Mouse (Mus musculus) spleen, embryonic (tissue): ENCODE results near the gene Osbpl6.

Experiments
- CTCF ChIA-PET: fragments of 350-600 bp; sonication (Branson Sonifier 250); formaldehyde crosslinking; loops from one replicate; lab custom pipeline; 2022; lab: Charles Lee

Gene Osbpl6

GRCm38 (mm10) chr2:76496749-76497140, 90.4 kb downstream of the Osbpl6 start:
- CTCF ChIA-PET: no interaction called here

DNA sequence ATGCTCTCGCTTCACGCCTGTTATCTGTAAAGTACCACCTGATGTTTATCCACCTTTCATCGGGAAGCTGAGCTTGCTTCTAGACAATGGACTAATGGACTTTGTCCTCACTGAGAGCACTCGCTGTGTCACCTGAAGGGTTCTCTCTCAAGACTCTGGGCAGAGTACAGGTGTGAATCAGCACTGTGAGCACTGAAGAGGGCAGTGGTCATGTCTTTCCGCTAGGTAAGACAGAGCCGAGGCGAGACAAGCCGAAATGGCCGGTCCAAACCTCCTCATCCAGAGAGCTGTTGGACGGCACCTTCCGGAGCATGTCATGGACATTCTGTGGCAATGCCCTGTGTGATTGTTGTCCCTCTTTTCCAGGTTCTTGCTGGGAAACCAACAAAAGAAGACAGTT, 92.6 kb downstream of the Osbpl6 start:
- CTCF ChIA-PET: no interaction called here

DNA sequence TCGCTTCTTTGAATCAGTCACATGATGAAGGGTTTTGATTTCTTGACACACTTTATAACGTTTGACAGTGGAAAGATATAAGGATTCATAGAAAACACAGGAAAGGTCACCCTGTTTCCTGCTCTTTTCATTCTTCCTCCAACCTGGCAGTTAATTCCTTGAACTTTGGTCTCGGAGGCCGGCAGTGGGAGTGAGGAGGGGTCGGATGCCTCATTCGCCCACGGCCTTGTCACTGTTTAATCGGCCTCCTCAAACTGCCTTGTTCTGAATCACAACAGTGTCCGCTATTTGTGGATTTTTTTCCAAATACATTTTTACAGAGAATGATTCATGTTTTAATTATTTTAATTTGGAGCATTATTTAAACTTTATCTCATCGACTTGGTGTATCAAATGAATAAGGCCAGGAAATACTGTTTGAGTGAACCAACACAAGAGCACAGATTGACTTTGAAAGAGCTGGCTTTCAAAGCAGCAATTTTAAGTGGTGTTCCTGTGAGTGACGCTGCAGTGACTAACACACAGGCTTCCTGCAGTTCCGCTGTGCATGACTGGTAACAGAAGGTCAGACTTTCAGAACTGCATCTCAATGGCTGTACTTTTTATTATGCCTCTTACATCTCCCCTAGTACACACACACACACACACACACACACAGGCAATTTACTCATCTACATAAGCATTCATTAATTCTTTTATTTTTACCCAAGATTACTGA, 98.0 kb downstream of the Osbpl6 start:
- CTCF ChIA-PET: no interaction called here

DNA sequence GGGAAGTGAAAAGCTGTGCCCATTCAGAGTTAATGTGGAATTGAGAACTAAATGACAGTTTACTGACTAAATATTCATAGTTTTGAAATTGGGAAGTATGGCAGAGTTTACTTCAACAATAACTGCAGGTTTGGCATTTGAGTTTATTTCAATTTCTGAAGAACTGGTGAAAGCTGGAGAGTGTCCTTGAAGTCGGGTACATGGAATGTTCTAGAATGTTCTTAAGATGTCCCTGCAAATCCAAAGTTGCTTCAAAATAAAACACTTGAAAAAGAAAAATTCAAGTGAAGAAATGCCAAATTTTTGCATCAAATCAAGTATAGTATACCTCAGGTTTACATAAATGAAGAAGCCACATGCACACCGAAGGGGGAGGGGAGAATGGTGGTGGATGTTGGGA, 98.7 kb downstream of the Osbpl6 start:
- CTCF ChIA-PET: no interaction called here

DNA sequence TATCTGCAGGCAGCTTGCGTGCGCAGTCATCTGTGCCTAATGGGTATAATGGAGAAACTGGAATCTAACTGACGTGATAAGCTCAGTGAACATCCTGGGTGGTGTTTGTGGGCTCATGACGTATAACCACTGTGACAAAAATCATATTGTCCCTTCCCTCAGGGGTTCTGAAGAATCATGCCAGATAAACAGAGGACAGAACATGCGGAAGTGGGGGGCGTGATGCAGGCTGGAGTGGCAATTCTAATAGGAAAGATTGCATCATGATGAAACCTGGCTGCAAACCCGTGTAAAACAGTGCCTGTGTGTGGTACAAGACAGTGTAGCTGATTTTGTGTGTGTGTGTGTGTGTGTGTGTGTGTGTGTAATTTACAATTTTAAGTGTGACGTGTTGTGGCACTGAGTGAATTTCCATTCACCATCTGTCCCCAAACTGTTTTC, 105.0 kb downstream of the Osbpl6 start:
- CTCF ChIA-PET: no interaction called here

DNA sequence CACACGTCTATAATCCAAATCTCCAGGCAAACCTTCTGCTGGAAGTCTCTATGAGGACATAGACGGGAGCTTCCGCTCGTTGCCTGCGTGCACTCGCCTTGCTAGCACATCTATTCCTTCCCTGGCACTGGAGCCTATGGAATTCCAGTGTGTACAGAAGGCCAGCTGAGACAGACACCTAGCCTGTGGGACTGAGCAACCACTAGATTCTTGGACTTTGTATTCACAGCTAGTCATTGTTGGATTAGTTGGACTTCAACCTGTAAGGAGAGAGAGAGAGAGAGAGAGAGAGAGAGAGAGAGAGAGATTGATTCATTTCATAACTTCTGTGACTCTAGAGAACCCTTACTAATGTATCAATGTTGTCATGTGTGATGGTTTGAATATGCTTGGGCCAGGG, 105.8 kb downstream of the Osbpl6 start:
- CTCF ChIA-PET: no interaction called here

GRCm38 (mm10) chr2:76512888-76513287, 106.6 kb downstream of the Osbpl6 start:
- CTCF ChIA-PET: no interaction called here

DNA sequence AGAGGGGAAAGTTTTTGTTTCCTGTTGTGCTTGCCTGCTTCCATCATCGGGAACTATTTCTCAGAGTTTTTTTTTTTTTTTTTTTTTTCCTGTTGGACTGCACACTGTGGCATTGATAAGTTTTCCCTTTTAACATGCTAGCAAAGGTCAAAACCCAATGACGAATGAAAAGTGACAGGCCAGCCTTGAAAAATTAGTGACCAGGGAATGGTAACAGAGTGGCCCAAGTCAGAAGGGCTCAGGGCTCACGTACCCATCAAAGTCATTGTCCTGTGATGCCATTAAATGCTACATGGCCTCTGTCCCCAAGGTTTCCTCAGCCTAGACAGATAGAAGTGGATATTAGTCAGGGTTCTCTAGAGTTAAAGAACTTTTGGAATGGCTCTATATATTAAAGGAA, 107.0 kb downstream of the Osbpl6 start:
- CTCF ChIA-PET: no interaction called here

DNA sequence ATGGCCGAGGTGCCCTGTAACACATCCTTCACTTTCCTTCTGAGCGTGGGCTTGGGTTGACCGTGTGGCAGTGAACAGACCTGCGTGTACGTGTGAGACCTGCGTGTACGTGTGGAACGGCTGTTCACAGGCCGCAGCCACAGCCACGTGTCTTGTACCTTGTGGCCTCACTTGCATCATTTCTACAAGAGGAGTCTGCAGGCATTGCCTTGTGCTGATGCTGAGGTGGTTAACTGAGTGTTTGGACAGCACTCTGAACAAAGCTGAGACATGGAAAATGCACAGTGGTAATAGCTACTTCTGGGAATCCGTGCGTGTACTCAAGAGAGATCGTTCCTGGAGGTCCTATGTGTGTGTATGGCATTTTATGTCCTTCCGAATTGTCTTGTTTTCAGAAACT, 111.2 kb downstream of the Osbpl6 start:
- CTCF ChIA-PET: no interaction called here

DNA sequence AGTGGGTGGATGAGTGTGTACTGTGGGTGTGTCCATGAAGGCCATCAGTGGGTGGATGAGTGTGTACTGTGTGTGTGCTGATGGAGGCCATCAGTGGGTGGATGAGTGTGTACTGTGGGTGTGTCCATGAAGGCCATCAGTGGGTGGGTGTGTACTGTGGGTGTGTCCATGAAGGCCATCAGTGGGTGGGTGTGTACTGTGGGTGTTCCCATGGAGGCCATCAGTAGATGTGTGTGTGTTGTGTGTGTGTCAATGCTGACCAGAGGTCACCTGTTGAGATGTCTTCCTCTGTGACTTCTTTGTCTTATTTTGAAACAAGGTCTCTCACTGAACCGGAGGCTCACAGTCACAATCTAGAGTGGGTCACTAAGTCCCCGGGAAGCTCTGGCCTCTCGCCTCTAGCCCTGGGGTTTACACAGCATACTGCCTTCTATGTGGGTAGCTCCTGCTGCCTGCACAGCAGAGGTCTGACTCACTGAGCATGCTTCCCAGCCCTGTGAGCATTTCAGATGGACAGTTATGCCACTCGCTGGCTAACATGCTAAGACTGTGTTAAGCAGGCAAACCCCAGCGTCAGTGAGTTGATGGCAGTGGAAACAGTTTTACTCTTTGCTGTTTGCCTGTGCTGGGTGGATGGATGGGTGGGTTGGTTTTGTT, 112.2 kb downstream of the Osbpl6 start:
- CTCF ChIA-PET: no interaction called here

DNA sequence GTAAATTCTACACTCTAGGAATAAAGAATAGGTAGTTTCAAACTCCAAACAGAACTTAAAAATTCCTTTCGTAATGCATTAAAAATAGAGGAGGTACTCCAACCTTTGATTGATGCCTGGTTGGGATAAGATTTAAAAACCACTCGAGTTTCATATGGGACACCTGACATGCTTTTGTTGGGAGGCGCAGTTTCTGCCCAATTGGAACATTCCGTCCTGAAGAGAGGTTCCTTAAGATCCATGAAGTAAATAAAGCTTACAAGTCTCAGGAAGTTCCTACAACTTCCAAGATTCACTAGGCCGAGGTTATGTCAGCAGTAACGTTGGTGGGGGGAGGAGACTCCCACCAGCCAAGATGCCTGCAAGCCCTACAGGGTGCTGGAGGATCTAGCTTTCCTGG, 115.3 kb downstream of the Osbpl6 start:
- CTCF ChIA-PET: no interaction called here

DNA sequence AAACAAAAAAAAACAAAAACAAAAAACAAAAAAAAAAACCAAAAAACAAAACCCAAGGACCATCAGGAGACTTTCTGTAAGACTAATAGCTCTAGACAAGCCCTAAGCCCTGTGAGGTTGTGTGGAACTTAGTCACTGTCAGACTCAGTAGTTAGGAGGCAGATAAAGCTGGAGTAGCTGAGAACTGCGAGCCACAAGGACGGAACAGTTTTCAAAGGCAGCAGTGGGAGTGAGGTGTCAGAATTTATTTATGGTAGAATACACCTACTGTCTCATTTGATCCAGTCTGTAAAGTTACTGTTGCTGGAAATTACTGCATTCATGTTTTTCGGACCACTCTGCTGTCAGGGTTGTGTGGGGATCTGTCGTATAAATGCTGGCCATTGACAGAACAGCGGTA, 118.1 kb downstream of the Osbpl6 start:
- CTCF ChIA-PET: no interaction called here

- CTCF ChIA-PET: no interaction called here
Observed at GRCm38 (mm10) chr2:76525645-76526044, 119.3 kb downstream of the Osbpl6 start.

GRCm38 (mm10) chr2:76532490-76533126, 126.3 kb downstream of the Osbpl6 start:
- CTCF ChIA-PET: no interaction called here

GRCm38 (mm10) chr2:76534932-76535331, 128.6 kb downstream of the Osbpl6 start:
- CTCF ChIA-PET: no interaction called here

- CTCF ChIA-PET: no interaction called here
Observed at GRCm38 (mm10) chr2:76541900-76542299, 135.6 kb downstream of the Osbpl6 start.

DNA sequence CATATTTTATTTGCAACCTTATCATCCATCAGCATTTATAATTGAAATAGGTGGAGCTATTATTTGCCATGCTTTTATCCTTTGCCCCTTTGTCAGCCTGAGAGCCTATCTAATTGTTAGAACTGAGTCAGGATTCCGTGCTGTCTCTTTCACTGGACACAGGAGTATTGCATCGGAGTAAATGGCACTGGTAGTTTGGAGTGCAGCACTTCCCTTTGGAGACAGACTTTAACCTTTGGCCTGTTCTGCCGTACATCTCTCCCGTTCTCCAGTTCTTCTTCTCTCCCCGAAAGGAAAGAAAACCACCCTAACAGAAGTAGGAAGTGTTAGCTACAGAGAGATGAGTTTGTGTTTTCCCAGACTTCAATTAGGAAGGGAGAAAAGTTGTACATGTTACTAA, 136.6 kb downstream of the Osbpl6 start:
- CTCF ChIA-PET: no interaction called here

DNA sequence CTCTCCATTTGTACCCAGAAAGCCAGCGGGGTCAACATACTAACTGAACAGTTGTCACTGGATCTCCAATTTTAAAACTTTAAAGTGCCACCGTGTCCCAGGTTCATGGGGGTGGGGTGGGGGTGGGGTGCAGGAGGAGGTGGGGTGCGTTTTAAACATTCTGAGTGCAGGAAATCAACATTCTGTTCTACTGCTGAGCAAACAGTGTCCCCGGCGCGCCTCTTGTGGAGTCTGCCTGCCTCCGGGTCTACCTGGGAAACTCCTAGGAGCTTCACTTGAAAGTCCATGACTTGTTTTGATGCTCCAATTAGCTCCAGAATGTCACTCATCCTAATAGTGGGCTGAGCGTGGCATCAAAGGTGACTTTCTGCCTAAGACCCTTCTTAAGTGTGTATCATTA, 139.2 kb downstream of the Osbpl6 start:
- CTCF ChIA-PET: no interaction called here

- CTCF ChIA-PET: no interaction called here
Observed at GRCm38 (mm10) chr2:76548171-76548570, 141.9 kb downstream of the Osbpl6 start.

DNA sequence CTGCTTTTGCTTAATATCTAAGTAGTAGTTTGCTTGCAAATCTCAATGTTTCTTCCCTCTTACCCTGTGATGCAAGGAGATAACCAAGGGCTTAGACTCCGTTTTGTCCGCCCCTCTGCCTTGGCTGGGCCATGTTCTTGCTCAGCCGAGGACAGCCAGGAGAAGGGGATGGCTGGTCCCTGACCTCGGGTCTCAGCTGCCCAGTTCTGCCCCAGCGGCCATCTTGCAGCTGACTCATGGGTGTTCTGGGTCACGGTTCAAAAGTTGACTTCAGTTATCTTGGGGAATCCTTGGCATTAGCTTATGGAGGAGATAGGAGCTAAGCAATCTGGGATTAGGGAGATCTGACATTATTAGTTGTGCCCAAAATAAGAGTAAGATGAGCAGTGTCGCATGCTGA, 142.5 kb downstream of the Osbpl6 start:
- CTCF ChIA-PET: no interaction called here

- CTCF ChIA-PET: no interaction called here
Observed at GRCm38 (mm10) chr2:76549316-76549715, 143.0 kb downstream of the Osbpl6 start.

GRCm38 (mm10) chr2:76555852-76556558, 149.7 kb downstream of the Osbpl6 start:
- CTCF ChIA-PET: no interaction called here
